Mouse (Mus musculus) ES-Bruce4 (cell line): ENCODE measurements around the gene Trio. TPM values are rescaled to one million over a fixed set of nuclear protein-coding genes. Genes with fewer than 3 reads are reported as not detected.

Experiments
- H3K27ac ChIP-seq: 2 replicates; pipeline ENCODE4 v1.5.1; 2012; ENCODE audit warnings: low read length, inconsistent platforms; ENCODE audit not compliant: insufficient read depth
- H3K27me3 ChIP-seq: 2 replicates; pipeline ENCODE4 v1.6.1; 2012; ENCODE audit warnings: mild to moderate bottlenecking, low read length, inconsistent platforms; ENCODE audit not compliant: control insufficient read depth, poor library complexity, insufficient read depth, severe bottlenecking
- H3K36me3 ChIP-seq: 2 replicates; pipeline ENCODE4 v1.6.1; 2012; ENCODE audit warnings: inconsistent platforms, mild to moderate bottlenecking, low read length, moderate library complexity; ENCODE audit not compliant: control insufficient read depth, poor library complexity, insufficient read depth, severe bottlenecking
- H3K4me1 ChIP-seq: one replicate; pipeline ENCODE4 v1.8.1; 2011; ENCODE audit warnings: low read length; ENCODE audit not compliant: control insufficient read depth, insufficient read depth
- H3K4me3 ChIP-seq: 2 replicates; pipeline ENCODE4 v1.5.1; 2011; ENCODE audit warnings: low read depth, mild to moderate bottlenecking, low read length
- H3K9ac ChIP-seq: 2 replicates; pipeline ENCODE4 v1.6.1; 2012; ENCODE audit warnings: low read depth, mild to moderate bottlenecking, inconsistent platforms; ENCODE audit not compliant: poor library complexity, severe bottlenecking
- H3K9me3 ChIP-seq: replicated peaks from 2 replicates; pipeline ENCODE4 v1.6.1; 2012; ENCODE audit warnings: mild to moderate bottlenecking, low read length, inconsistent platforms; ENCODE audit not compliant: control insufficient read depth, poor library complexity, insufficient read depth, severe bottlenecking
- CTCF ChIP-seq: IDR thresholded peaks from one replicate; pipeline ENCODE4 v1.8.1; 2011; ENCODE audit warnings: low read depth, low read length
- EP300 ChIP-seq: IDR thresholded peaks from 2 replicates; pipeline ENCODE4 v1.6.1; 2011; ENCODE audit warnings: low read depth, low read length; ENCODE audit not compliant: insufficient read depth
- POLR2A ChIP-seq: IDR thresholded peaks from one replicate; pipeline ENCODE4 v1.8.1; 2011; ENCODE audit warnings: low read length; ENCODE audit not compliant: insufficient read depth
- polyA plus RNA-seq: library from polyadenylated mRNA; stranded (reverse); fragments of >200 nt; gene quantifications from 2 replicates; pipeline ENCODE4 v1.2.4, GENCODE M21; 2011; ENCODE audit warnings: low read depth; ENCODE audit not compliant: missing spikeins, insufficient read depth, insufficient read length

The Trio gene
- polyA plus RNA-seq, 1 experiment = 62.2 TPM

- Histone ChIP-seq H3K9me3 (no peaks in the 10 kb centered on the region), H3K4me3 (no peak overlapping the region), H3K27ac (no peak overlapping the region), H3K27me3 (no peaks in the 10 kb centered on the region), H3K4me1 (no peaks in the 10 kb centered on the region), H3K9ac (no peak overlapping the region), H3K36me3 (no peaks in the 10 kb centered on the region)
- TF ChIP-seq EP300 (no peak), POLR2A (no peak), CTCF (no peak)
These were observed 340.8 kb downstream of the Trio start for GRCm38 (mm10) chr15:27684813-27685212.

DNA sequence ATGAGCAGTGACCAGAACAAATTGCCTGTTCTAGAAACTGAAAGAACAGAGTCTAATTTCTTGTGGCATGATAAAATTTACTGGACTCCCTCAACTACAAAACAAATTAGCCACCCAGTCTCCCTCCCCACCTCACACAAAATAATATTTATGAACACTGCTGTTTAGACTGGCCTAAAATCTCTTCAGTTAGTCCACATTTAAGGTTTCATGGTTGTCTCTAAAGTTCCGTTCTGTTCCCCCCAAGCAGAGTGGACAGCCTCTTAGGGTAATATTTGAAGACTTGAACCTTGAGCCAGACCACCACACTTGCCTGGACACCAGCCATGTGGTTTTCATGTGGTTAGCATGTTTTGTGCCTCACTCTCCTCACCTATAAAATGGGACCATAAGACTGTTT lies 342.4 kb downstream of the Trio start:
- H3K27ac ChIP-seq = no peak overlapping the region
- no peak for TF ChIP-seq POLR2A
- no peak for TF ChIP-seq EP300
- no peak for TF ChIP-seq CTCF

GRCm38 (mm10) chr15:27682619-27683018 lies 343.0 kb downstream of the Trio start:
- Histone ChIP-seq H3K4me1 (no peaks in the 10 kb centered on the region), H3K4me3 (no peak overlapping the region), H3K27me3 (no peaks in the 10 kb centered on the region), H3K36me3 (no peaks in the 10 kb centered on the region), H3K9ac (no peak overlapping the region), H3K9me3 (no peaks in the 10 kb centered on the region), H3K27ac (no peak overlapping the region)
- TF ChIP-seq EP300 (no peak), CTCF (no peak), POLR2A (no peak)

More for the DNA sequence above, 342.4 kb downstream of the Trio start:
- no peaks in the 10 kb centered on the region for H3K4me1 ChIP-seq
- H3K9me3 ChIP-seq = no peaks in the 10 kb centered on the region
- H3K9ac ChIP-seq = no peak overlapping the region
- no peaks in the 10 kb centered on the region for H3K27me3 ChIP-seq
- no peaks in the 10 kb centered on the region for H3K36me3 ChIP-seq
- no peak overlapping the region for H3K4me3 ChIP-seq

DNA sequence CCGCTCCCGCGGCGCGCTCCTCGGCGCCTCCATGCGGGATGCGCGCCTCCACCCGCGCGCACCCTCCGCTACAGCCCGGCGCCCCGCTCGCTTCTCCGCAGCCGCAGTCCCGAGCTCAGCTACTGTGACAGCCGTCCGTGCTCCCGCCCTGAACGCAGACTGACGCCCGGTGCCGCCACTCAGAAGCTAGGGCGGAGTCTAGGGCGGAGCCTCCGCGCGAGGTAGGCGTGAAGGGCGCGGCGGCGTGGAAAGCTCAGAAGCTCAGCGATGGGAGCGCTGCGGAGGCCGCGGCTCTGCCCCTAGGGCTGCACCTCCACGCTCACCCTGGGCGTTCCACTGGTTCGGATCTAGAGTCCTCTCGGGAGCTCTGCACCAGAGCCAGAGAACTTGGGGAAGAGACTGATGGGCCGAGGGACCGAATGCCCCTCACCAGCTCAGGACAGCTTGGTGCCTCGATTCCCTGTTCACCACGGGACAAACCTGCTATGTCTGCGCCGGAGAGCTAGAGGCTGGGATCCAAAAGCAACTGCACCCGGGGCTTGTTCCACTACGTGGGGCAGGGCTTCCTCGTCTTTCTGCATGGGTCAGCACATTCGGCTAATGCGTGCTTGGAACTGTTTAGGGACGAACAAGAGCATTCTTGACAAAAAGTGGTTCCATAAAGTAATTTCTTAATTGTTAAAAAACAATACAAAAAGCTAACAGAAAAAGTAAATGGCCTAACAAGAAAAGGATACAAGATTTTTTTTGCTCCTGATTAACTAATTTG lies 344.0 kb downstream of the Trio start, which contains the start of gene Otulinl:
Gene Otulinl (minus strand): TSS at position 161 of the 769 bp plus-strand sequence.
- TF ChIP-seq CTCF = no peak
- TF ChIP-seq EP300 = no peak
- TF ChIP-seq POLR2A = no peak
- H3K9me3 ChIP-seq = no peaks in the 10 kb centered on the region
- H3K4me3 ChIP-seq = peak within 1 kb of the TSS; percentile 77
- no peak within 1 kb of the TSS for H3K27ac ChIP-seq
- H3K4me1 ChIP-seq = no peaks in the 10 kb centered on the region
- H3K27me3 ChIP-seq = no peaks in the 10 kb centered on the region
- H3K9ac ChIP-seq = peak within 1 kb of the TSS; percentile 69
- no peaks in the 10 kb centered on the region for H3K36me3 ChIP-seq

DNA sequence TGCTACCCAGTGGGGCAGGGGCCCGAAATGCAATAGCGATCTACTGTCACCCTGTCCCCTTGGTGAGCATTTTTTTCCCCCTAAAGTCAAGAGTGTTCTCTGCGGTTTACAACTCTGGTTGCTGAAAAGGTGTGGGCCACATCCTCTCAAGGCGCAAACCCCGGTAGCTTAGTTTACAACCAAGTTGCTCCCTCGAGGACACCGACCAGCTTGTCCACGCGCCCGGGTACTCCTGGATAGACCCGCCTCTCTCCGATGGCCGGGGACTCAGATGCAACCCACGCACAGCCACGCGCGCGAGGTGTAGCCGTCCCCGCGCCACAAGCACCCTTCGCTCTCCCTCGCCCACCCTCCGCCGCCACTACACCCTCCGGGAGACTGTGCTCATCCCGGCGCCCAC lies 344.7 kb downstream of the Trio start:
- TF ChIP-seq CTCF (no peak), EP300 (no peak), POLR2A (no peak)
- no peaks in the 10 kb centered on the region for H3K36me3 ChIP-seq
- H3K27me3 ChIP-seq = no peaks in the 10 kb centered on the region
- peak overlapping the region; percentile 69 for H3K9ac ChIP-seq
- peak overlapping the region; percentile 77 for H3K4me3 ChIP-seq
- no peaks in the 10 kb centered on the region for H3K9me3 ChIP-seq
- H3K4me1 ChIP-seq = no peaks in the 10 kb centered on the region
- no peak overlapping the region for H3K27ac ChIP-seq

Other genes starting within 250 kb of the Trio start
- 0.04 and 0.06 TPM in 2 replicates for gene Dnah5, start 177.9 kb upstream of the Trio start, polyA plus RNA-seq